Mouse (Mus musculus) kidney, postnatal 4 days (tissue): ENCODE data around the gene Ksr2.
"Not testable (repeated sequence)": the region's sequence is repeated elsewhere in the genome, so short reads cannot be mapped to it uniquely, and the experiment has no call there.

Experiments
- DNase-seq, 2 experiments: peaks; one replicate each; pipeline ENCODE4 v3.0.0; 2021; ENCODE audit warnings: mixed read lengths in 2 of 2

Ksr2 gene

DNA sequence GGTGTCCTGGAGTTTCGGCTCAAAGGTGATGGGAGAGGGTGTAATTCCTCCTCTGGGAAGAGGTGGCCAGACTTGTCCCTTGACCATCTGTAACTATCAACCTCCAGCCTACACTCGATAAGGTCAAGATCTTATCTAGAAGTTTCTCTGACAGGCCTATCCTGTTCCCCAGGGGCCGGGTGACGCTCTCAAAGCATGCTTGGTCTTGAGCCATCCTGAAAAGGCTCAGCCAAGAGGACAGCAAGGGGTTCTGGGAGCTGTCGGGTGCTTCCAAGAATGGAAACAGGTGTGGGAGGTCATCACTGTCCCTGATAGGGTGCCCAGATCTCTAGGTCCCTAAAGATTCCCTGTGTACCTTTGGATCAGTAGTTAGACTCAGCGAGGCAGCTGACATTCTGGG is 4.4 kb upstream of the Ksr2 start:
- no peak for DNase-seq

DNA sequence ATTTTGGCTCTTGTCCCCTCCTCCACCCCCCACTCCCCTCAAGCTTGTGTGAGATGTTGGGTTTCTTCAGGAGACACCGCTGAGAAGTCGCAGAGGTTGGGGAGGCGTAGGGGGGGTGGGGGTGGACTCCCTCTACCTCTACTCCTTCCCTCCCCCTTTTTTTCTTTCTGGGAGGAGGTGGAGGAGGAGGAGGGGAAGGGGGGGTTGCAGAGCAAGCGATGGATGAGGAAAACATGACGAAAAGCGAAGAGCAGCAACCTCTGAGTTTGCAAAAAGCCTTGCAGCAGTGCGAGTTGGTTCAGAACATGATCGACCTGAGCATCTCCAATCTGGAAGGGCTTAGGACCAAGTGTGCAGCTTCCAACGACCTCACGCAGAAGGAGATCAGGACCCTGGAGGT is 811 bp downstream of the Ksr2 start:
- no peak for DNase-seq

DNA sequence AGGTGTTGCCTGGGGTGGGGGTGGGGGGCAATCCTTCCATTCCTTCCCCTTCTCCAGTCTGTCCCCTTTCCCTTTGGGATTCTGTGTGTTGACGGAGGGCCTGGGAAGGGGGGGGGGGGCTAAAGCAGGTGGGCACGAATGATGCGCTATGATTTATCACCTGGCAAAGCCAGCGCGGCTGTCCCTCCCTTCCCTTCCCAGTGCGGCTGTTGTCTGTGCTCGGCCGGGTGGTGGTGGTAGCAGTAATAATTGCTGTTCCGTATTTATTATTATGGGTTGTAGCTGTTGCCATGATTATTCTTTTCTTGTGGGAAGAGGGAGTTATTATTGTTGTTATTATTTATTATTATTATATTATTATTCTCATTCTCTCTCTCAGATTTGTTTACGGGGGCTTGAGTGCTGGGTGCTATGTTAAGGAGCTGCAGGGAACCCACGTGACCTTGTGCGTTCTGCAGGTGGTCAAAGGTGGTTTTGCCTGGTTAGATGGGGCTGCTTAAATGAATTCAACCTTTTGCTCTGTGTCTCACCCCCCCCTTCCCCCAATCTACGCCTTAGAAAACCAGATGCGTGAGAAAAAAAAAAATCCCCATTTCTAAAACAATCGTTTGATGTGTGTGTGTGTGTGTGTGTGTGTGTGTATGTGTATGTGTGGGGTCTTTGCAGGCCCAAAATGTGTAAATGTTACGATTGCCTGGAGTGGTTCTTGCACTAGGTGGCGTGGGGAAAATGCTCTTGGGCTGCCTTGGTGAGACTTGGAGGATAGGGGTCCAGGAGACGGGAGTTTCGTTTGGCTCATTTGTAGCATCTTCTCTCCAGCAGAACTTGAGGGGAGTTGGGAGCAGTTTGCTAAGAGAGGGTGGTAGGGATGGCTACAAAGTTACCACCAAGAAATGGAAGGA is 1.5 kb downstream of the Ksr2 start:
- no peak for DNase-seq

DNA sequence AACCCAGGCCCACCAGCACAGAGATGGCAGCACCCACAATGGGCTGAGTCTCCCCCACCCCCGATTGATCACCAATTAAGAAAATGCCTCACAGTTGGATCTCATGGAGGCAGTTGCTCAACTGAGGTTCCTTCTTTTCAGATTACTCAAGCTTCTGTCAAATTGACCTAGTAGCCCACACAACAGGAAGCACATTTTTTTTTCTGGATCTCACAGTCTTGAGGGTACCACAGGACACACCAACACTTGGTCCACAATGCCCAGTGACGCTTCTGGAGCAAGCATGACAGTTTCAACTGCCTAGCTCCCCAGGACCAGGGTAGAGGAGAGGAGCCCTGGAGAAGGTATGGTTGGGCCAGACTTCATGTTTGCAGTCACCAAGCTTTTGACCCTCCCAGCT is 3.6 kb downstream of the Ksr2 start:
- DNase-seq: no peak

DNA sequence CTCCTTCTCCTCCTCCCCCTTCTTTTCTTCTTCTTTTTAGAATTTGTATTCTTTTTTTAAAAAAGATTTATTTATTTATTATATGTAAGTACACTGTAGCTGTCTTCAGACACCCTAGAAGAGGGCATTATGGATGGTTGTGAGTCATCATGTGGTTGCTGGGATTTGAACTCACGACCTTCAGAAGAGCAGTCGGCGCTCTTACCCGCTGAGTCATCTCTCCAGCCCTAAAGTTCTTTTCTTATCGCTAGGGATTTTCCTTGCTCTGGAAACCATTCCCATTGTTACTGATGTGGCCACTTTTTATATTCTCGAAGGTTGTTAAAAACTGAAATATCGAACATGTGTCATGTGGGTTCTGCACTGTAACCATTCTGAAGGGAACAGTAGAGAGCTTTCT is 19.7 kb downstream of the Ksr2 start:
- DNase-seq: not testable (repeated sequence)

DNA sequence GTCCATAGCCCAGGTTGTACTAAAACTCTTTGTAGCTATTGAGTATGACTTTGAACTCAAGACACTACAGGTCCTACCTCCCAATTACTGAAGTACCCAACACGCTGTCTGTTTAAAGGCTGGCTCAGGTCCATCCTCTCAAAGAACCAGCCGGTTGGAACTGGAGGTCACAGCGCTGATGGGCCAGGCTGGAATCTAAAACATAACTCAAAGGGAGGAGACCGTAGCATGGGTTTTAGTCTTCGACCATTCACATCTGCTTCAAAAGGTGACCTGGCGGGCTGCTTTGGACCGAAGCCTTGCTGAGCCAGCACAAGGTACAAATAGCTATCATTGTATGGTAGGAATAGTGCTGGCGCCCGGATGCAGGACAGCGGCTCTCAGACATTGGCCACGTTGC is 26.5 kb downstream of the Ksr2 start:
- DNase-seq: no peak

DNA sequence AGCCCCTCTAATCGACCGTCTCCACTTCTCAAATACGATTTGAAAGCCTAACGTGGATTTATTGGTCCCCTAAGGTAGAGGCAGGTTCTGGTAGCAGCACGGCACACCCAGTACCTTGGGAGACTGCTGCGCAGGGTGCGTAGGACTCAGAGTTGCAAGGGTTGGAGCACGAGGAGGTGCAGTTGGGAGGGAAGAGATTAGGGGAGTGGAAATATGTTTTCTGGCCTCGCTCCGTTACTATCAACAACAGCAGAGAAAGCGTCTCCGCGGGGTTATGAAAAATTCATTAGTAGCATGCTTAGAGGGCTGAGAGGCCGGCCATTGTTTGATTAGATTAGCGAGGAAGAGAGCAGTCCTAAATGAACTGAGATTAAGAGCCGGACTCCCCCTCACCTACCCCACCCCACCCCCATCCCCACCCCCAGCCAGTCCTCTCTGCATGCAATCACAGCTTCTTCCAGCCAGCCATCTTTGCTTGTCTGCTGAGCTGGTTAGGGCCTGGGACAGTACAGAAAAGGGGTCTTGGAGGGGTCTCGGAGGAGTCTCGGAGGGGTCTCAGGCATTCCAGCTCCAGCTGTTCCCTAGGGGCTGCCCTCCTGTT is 27.5 kb downstream of the Ksr2 start:
- DNase-seq: no peak

DNA sequence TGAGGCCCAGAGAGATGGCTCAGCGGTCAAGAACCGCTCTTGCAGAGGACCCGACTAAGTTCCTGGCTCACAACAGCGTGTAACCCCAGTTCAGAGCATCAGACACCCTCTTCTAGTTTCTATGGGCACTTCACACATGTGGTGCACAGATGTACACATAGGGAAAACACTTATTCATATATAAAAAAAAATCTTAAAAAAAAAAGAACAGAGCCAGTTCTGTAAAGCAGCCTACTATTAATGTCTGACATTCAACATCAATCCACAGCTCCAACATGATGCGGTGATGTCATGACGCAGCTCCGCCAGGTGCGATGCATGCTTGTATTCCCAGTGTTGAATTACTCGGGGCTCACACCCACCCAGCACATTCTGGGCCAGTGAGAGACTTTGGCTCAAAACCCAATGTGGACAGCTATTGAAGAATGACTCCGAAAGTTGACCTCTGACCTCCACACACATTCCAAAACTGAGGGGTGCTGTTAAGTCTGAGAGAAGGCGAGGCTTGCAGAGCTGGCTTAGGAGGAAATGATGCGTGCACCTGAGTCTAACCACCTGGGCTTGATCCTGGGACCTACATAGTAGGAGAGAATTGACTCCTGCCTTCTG is 28.5 kb downstream of the Ksr2 start:
- no peak for DNase-seq

DNA sequence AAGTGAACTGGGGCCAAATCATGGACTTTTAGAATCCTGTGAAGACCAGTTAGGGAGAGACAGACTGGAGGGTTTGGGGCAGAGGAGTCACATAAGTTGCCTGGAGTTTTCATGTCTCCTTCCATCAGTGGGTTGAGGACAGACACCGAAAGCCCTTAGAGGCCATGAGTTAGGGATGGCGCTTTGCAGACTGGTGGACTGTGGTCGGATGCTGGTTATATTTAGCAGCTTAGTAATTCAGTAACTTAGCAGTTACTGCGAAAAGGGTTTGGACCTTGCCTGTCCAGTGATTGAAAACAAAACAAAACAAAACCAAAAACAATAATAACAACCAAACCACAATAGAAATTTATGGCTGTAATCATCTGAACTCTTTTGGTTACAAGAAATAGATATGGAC is 29.3 kb downstream of the Ksr2 start:
- DNase-seq: peak in 1 of 2 experiments; percentile 14

DNA sequence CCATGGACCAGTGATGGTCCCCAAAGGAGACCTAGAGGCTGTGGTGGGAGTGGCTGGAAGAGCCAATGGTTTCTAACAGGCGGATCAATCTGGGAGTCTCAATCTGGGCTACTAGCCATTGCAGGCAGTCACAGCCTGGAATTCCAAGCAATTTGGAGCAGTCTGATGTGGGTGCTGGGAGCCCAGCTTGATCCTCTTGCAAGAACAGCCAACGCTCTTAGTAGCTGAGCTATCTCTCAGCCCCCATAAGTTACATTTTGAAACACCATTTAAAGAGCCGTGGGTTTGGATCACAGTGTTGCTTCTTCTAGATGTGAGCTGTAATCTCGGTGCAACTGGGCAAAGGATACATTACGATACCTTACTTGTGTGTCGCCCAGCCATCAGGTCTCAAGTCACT is 30.1 kb downstream of the Ksr2 start:
- no peak for DNase-seq

DNA sequence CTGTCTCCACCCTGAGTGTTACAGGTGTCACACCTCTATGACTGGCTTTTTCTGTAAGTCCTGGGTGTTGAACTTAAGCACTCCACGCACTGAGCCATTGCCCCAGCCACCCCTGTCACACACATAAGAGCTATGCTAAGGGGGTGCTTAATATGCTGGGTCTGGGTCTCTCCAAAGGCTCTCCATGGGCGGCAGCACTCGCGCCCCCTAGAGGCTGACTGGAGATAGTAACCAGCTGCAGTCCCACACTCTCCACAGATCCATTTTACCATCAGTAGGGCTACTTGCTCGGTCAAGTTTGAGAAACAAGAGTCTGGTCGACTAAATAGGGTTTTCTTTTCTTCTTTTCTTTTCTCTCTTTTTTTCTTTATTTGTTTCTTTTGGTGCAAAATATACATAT is 33.9 kb downstream of the Ksr2 start:
- DNase-seq: no peak

DNA sequence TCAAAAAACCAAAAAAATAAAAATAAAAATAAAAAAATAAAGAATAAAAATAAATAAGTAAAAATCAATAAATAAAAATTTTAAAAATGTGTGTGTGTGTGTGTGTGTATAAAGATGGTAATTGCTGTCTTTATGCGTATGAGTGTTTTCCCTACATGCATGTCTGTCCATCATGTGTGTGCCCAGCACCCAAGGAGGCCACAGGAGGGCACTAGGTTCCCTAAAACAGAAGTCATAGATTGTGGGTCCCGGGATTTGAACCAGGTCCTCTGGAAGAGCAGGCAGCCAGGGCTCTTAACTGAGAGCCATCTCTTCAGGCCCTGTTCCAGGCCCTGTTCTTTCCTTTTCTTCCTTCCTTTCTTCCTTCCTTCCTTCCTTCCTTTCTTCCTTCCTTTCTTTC is 38.2 kb downstream of the Ksr2 start:
- no peak for DNase-seq

DNA sequence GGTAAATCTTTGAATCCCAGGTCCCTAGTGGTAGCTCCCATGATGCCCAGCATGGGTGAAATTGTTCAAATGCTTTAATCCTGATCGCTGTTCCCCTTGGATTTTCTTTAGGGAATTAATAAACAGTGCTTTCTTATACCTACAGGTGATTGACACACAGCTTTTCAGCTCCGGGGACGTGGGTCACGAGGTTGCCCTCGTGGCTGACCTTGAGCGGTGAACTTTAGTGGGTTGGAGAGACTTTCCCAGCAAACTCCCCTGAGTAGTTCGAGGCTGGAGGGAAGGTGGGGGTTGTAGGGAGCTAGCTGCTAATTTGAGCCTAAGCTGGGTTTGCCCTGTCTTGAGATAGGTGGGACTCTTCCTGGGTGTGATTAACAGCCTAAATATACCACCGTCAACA is 41.7 kb downstream of the Ksr2 start:
- no peak for DNase-seq

DNA sequence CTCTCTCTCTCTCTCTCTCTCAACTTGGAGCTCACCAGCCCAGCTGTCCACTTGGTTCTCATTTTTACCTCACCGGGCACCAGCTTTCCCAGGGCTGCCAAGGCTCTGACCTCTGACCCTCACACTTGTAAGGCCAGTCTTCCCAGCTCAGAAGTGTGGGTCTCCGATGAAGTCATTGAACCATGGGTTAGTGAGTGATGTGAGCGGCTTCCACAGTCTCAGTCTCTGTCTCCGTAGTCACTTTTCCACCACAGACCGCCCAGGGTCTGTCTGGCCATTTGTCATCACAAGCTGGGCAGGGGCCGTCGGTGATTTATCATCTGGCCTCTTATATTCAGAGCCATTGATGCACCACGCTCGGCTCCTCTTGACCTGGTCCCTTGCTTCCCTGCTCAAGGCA is 43.3 kb downstream of the Ksr2 start:
- DNase-seq: no peak

DNA sequence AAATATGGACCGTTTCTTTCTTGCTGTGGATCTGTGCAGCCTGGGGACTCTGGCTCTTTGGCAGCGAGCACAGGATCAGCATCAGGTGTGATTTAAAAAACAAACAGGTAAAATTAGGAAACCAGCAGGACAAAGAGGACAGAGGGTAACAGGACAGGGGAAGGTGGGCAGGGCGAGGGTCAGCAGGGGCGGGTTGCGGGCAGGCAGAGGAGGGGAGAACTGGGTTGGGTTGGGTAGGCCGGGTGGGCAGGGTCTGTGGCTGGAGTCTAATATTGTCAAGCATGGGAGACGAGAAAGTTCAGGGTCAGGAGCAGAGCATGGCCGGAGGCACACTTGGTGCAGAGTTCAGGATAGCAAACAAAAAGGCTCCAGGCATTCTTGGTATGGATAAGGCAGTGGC is 43.8 kb downstream of the Ksr2 start:
- DNase-seq: no peak

DNA sequence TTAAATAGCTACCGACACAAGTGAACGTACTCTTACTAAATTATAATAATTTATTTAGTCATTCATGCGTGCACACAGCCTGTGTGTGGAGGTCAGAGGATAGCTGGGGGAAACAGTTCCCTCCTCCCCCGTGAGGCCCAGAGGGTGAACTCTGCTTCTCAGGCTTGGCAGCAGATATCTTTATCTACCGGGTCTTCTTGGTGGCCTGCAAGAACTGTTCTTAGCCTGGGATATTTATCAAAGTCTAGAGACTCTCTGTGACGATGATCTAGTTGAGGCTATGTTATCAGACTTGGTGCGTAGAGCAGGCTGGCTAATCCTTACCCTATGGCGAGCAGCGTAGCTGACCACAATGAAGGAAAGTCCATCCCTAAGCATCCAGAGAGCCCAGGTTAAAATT is 45.1 kb downstream of the Ksr2 start:
- DNase-seq: no peak

DNA sequence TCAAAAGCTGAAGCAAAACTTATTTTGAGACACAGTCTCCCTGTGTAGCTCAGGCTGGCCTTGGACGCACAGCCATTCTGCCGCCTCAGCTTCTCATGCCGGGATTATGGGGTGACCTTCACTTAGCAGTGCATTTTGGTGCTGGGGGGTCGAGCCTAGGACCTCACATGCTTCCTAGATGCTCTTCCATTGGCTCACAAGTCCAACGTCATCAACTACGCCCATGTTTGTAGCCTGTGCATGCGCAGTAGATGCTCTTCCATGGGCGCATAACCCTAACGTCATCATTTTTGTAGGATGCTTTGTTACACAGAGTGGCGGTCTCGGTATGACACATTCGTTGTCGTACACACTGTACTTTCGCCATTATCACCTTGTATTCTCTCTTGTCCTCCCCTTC is 46.5 kb downstream of the Ksr2 start:
- DNase-seq: no peak

DNA sequence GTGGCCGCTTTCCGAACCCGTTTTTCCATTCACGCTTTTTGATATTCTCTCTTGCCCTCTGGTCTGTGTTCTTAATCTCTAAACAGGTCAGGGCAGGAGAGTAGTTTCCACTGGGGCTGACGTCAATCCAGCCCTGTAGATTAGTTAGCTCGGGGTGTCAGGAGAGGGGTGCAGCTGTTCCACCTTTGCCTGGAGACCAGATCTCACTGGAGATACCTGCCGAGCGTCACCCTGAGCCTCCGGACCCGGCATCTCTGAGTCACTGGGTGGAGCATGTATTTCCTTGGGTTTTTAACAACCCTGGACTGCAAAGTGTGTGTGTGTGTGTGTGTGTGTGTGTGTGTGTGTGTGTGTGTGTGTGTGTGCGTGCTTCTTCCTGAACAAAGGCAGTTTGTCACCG is 53.3 kb downstream of the Ksr2 start:
- DNase-seq: peak in 1 of 2 experiments; percentile 35

DNA sequence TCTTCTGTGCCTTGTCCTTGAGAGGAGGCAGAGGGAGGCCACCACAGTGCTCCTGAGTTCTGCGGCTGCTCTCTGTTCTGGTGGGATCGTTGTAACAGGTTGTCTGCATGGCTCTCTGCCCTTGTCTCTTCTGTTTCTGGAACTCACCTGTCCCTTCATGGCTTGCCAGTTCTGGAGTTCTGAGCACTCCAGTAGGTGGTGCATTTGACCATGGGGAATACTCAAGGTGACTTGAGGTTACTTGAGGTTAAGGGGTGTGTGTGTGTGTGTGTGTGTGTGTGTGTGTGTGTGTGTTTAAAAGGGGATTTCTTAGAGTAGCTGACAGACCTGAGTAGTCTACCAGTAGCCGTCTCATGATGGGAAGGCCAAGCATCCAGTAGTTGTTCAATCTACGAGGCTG is 55.2 kb downstream of the Ksr2 start:
- DNase-seq: no peak

DNA sequence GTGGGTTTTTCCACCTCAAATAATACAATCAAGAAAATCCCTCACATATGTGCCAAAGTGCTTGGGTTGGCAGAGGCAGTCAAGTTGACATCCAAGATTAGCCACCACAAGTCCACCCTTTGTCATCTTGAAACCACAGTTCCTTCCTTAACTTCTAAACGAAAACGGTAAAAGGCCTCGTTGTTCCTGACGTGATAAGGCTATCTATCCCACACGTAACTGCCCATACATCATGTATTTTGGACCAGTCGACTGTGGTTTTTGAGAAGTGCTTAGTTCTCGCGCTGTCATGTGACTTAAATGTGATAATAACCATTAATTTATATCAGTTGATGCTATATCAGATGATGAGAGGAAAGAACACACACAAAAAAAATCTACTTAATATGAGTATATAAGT is 55.8 kb downstream of the Ksr2 start:
- no peak for DNase-seq

DNA sequence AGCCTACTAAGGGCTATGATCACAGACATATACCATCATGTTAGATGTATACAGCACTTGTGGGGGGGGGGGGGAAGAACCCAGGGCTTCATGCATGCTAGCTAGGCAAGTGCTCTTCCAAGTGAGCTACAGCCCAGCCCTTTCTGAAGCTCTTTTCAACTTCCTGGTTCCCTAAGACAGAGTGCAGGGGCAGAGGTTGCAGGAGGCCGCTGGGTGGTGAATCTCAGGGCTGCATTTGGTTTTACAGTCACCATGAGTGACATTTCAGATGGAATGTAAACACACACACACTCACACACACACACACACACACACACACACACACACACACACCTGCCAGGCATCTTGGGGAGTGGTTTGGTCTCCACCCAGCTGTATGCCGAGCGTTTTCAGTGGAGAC is 67.4 kb downstream of the Ksr2 start:
- DNase-seq: no peak

DNA sequence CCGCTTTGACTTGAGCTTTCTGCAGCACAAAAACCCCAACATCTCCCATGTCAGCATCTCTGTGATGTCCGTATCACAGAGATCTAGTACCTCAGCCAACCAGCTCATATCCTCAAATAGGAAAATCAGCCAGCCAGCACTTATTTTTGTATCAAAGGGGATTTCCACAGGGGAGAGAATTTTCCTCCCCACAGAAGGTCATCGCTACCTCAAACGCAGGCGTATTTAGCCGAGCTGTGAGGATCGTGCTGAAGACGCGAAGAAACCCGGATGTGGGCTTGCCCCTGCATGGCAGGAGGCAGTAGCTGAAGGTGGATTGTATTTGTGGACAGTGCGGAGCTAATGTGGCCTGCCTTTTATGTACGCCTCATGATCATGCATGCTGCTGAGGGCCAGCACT is 67.8 kb downstream of the Ksr2 start:
- DNase-seq: no peak

DNA sequence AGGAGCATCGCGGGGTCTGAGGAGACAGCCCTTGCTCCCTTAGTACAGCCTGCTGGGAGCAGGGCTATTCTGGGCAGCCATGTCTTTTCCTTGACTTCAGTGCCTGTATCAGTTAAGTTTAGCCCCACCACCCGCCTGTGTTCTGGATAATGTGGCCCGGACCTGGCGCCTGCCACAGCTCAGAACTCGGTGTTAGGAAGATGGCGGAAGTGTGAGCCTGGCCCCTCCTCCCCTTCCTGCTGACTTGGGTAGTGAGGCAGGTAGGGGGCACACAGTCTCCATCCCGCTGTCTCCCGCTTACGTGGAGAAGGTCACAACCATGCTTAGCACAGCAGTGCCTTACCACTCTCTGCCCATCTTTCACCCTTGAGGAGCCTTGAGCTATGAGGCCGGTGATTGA is 68.2 kb downstream of the Ksr2 start:
- DNase-seq: no peak

DNA sequence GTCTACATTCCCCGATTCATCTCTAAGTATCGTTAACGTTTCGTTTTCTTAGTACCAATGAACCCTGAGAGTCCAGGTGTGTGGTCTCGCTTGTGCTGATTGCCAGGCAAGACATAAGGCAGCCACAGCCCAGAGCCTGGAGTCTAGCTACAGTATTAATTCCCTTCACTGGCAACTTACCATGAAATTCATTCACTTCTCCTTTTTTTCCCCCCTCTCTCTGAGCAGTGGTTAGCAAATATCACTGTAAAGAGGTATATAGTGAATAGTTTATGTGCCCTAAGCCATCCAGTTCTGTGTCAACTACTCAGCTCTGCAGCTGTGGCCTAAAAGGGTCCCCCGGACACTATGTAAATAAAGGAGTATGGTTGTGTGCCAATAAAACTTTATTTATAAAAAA is 71.6 kb downstream of the Ksr2 start:
- no peak for DNase-seq
